In the genomic region with DNA sequence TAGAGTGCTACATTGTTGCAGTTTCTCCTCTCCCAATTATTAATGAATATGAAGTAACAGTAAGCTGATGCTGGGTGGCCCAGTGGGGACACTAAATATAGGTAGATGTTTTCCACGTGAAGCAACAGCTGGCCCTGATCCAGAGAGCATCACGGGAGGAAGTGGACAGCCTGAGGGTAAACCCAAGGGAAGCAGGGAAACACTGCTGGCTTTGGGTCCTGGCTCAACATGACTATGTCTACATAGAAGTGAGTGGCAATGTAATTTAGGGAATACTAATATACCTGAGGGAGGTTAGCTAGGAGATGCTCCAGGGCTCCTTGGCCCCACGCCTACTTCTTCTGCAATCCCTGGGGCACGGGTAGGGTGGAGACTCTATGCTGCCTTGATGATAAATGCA, we compare ENCODE assay signal across 11 mouse cellular contexts.
A peak's percentile ranks its signal among the peaks of the same experiment; 100 is the strongest.
DNase-seq lines count a peak whose midpoint lies in the region; ATAC-seq and TF ChIP-seq lines count a peak whose summit lies in the region.
"Had no signal": no experiment of that assay in that cellular context is flagged by ENCODE, and none has a peak within 500 bp of the region (broad histone marks: within the 10 kb centered on the region; RNA-seq: fewer than 3 reads in every experiment).

No protein-coding gene starts in this region.

- no peaks in the 10 kb centered on the region for H3K27me3 ChIP-seq in liver, postnatal 0 days (ENCODE audit: insufficient read depth, low read length)
- no peaks in the 10 kb centered on the region for H3K27me3 ChIP-seq in liver, embryonic 12.5 days (replicated peaks)
- H3K27me3 ChIP-seq in limb, embryonic 15.5 days, result no peaks in the 10 kb centered on the region; the same call in 1 of the 2 replicates
- no peaks in the 10 kb centered on the region for H3K27me3 ChIP-seq in midbrain, embryonic 14.5 days (ENCODE audit: control insufficient read depth, insufficient read depth, low read length)
- H3K27me3 ChIP-seq in forebrain, embryonic 11.5 days (ENCODE audit: control insufficient read depth, insufficient read depth, low read length), result no peaks in the 10 kb centered on the region; the same call in 1 of the 2 replicates

- H3K4me2 ChIP-seq in liver, postnatal 0 days (ENCODE audit: low read depth, low read length), result no peak overlapping the region
- no peak overlapping the region for H3K4me2 ChIP-seq in liver, embryonic 12.5 days
- 0 out of 2 replicates have a peak overlapping the region, but pooled peaks have one; percentile 20 for H3K4me2 ChIP-seq in limb, embryonic 15.5 days
- H3K4me2 ChIP-seq in midbrain, embryonic 14.5 days (ENCODE audit: low read length), result no peak overlapping the region
- no peak overlapping the region for H3K4me2 ChIP-seq in forebrain, embryonic 11.5 days (ENCODE audit: low read depth, low read length, severe bottlenecking)

- H3K4me3 ChIP-seq in liver, postnatal 0 days (ENCODE audit: low read depth, low read length), result no peak overlapping the region
- no peak overlapping the region for H3K4me3 ChIP-seq in liver, embryonic 12.5 days
- H3K4me3 ChIP-seq in limb, embryonic 15.5 days, result no peak overlapping the region
- no peak overlapping the region for H3K4me3 ChIP-seq in midbrain, embryonic 14.5 days (replicated peaks; ENCODE audit: low read depth, low read length)
- H3K4me3 ChIP-seq in forebrain, embryonic 11.5 days (ENCODE audit: low read depth, low read length), result no peak overlapping the region
- H3K4me3 ChIP-seq: forebrain, embryonic 10.5 days had no signal

- no peak for ATAC-seq in liver, postnatal 0 days
- ATAC-seq in liver, embryonic 12.5 days, result no peak
- no peak for ATAC-seq in limb, embryonic 15.5 days (ENCODE audit: insufficient number of reproducible peaks, low FRiP score, low TSS enrichment, low read depth)
- ATAC-seq in midbrain, embryonic 14.5 days (ENCODE audit: low FRiP score, low TSS enrichment), result no peak
- ATAC-seq in forebrain, embryonic 11.5 days (replicated peaks; ENCODE audit: low FRiP score), result no peak

- H3K27ac ChIP-seq in liver, postnatal 0 days (ENCODE audit: low read depth), result 0 out of 2 replicates have a peak overlapping the region, but pooled peaks have one; percentile 29
- H3K27ac ChIP-seq in liver, embryonic 12.5 days, result no peak overlapping the region
- H3K27ac ChIP-seq in limb, embryonic 15.5 days, result peak overlapping the region; percentile 65
- no peak overlapping the region for H3K27ac ChIP-seq in midbrain, embryonic 14.5 days (replicated peaks; ENCODE audit: low read depth, low read length)
- H3K27ac ChIP-seq in forebrain, embryonic 11.5 days (ENCODE audit: low read depth, low read length), result no peak overlapping the region
- H3K27ac ChIP-seq: forebrain, embryonic 10.5 days; liver, embryonic 14.5 days had no signal

- no peak for DNase-seq in liver, postnatal 0 days
- peak; percentile 23 for DNase-seq in cerebellum, adult 9-10 months
- DNase-seq in gastrocnemius, postnatal 14 days, result peak; percentile 38
- DNase-seq in midbrain, embryonic 14.5 days, result no peak
- DNase-seq in urinary bladder, adult 18-20 months (ENCODE audit: low spot score in 2 of 2), result no peak
- no peak for DNase-seq in forebrain, embryonic 11.5 days (ENCODE audit: low spot score)
- DNase-seq: thymus, adult 2 months had no signal

- TF ChIP-seq CTCF in liver, postnatal 0 days (IDR thresholded peaks at IDR 0.05; ENCODE audit: low read depth), result no peak

- no peaks in the 10 kb centered on the region for H3K36me3 ChIP-seq in liver, postnatal 0 days (replicated peaks; ENCODE audit: insufficient read depth, low read length)
- no peaks in the 10 kb centered on the region for H3K36me3 ChIP-seq in liver, embryonic 12.5 days
- H3K36me3 ChIP-seq in limb, embryonic 15.5 days, result no peaks in the 10 kb centered on the region
- H3K36me3 ChIP-seq in midbrain, embryonic 14.5 days (ENCODE audit: control insufficient read depth, insufficient read depth, low read length), result no peaks in the 10 kb centered on the region
- H3K36me3 ChIP-seq in forebrain, embryonic 11.5 days (ENCODE audit: control insufficient read depth, insufficient read depth, low read length), result no peaks in the 10 kb centered on the region
- H3K36me3 ChIP-seq: forebrain, embryonic 10.5 days had no signal

- intact Hi-C loops in gastrocnemius, postnatal 14 days (cut with DNase I; ENCODE audit: low total_unique reads), result no loop called here

- H3K9ac ChIP-seq in liver, postnatal 0 days (replicated peaks), result no peak overlapping the region
- H3K9ac ChIP-seq in liver, embryonic 12.5 days, result no peak overlapping the region
- H3K9ac ChIP-seq in limb, embryonic 15.5 days, result no peak overlapping the region
- no peak overlapping the region for H3K9ac ChIP-seq in midbrain, embryonic 14.5 days (replicated peaks; ENCODE audit: low read length)
- no peak overlapping the region for H3K9ac ChIP-seq in forebrain, embryonic 11.5 days (ENCODE audit: low read length)
- H3K9ac ChIP-seq: liver, embryonic 14.5 days had no signal

- no peak for TF ChIP-seq EP300 in liver, postnatal 0 days (IDR thresholded peaks at IDR 0.05; ENCODE audit: low read depth)

- H3K9me3 ChIP-seq in liver, postnatal 0 days (ENCODE audit: low read length), result no peaks in the 10 kb centered on the region
- no peaks in the 10 kb centered on the region for H3K9me3 ChIP-seq in liver, embryonic 12.5 days (replicated peaks)
- H3K9me3 ChIP-seq in limb, embryonic 15.5 days, result no peaks in the 10 kb centered on the region
- no peaks in the 10 kb centered on the region for H3K9me3 ChIP-seq in midbrain, embryonic 14.5 days (ENCODE audit: control insufficient read depth, low read length)
- no peaks in the 10 kb centered on the region for H3K9me3 ChIP-seq in forebrain, embryonic 11.5 days (ENCODE audit: control insufficient read depth, low read length)
- H3K9me3 ChIP-seq: forebrain, embryonic 10.5 days had no signal

- peaks cover 30% of the 10 kb centered on the region for H3K4me1 ChIP-seq in liver, postnatal 0 days (ENCODE audit: insufficient read depth)
- peaks cover 50% of the 10 kb centered on the region for H3K4me1 ChIP-seq in liver, embryonic 12.5 days
- H3K4me1 ChIP-seq in limb, embryonic 15.5 days, result peaks cover 34% of the 10 kb centered on the region
- peaks cover 16% of the 10 kb centered on the region for H3K4me1 ChIP-seq in midbrain, embryonic 14.5 days (ENCODE audit: control insufficient read depth, insufficient read depth, low read length)
- no peaks in the 10 kb centered on the region; the same call in 1 of the 2 replicates for H3K4me1 ChIP-seq in forebrain, embryonic 11.5 days (replicated peaks; ENCODE audit: control insufficient read depth, insufficient read depth, low read length)

- WGBS in liver, postnatal 0 days (ENCODE audit: insufficient replicate concordance), result 44% methylated on average over 4 of the region's 4 CpGs
- 44% methylated on average over 4 of the region's 4 CpGs for WGBS in liver, embryonic 12.5 days (ENCODE audit: insufficient replicate concordance)
- 36% methylated on average over 4 of the region's 4 CpGs for WGBS in limb, embryonic 15.5 days
- WGBS in midbrain, embryonic 14.5 days, result 75% methylated on average over 4 of the region's 4 CpGs
- WGBS in forebrain, embryonic 11.5 days, result 89% methylated on average over 4 of the region's 4 CpGs

Comparison
In these comparisons a context has a peak if more than half of its experiments do, and no peak if none do; other contexts are left out.
1. H3K27ac ChIP-seq: peak in liver, postnatal 0 days (single experiment) and limb, embryonic 15.5 days (single experiment); none in liver, embryonic 12.5 days (single experiment), midbrain, embryonic 14.5 days (single experiment) and forebrain, embryonic 11.5 days (single experiment).
2. DNase-seq: peak in cerebellum, adult 9-10 months (single experiment) and gastrocnemius, postnatal 14 days (single experiment); none in liver, postnatal 0 days (single experiment), midbrain, embryonic 14.5 days (single experiment), urinary bladder, adult 18-20 months (0 of 2) and forebrain, embryonic 11.5 days (single experiment).